Mouse (Mus musculus) C2C12 (cell line): Measurements from ENCODE around the gene Coq6. TPM values are rescaled to one million over a fixed set of nuclear protein-coding genes. Genes with fewer than 3 reads are reported as not detected.

Source experiments
- H3K27me3 ChIP-seq: one replicate; pipeline ENCODE4 v1.6.1; 2011; ENCODE audit not compliant: control insufficient read depth, insufficient read depth, insufficient read length
- H3K36me3 ChIP-seq: one replicate; pipeline ENCODE4 v1.6.1; 2011; ENCODE audit not compliant: control insufficient read depth, insufficient read depth
- H3K4me3 ChIP-seq: one replicate; pipeline ENCODE4 v1.5.1; 2011; ENCODE audit warnings: mild to moderate bottlenecking, control low read depth; ENCODE audit not compliant: poor library complexity, insufficient read depth, severe bottlenecking
- H3K79me2 ChIP-seq: one replicate; pipeline ENCODE4 v1.6.1; 2011; ENCODE audit not compliant: control insufficient read depth, insufficient read depth
- H3K79me3 ChIP-seq: one replicate; pipeline ENCODE4 v1.6.1; 2011; ENCODE audit warnings: low read depth, control low read depth
- H3ac ChIP-seq: one replicate; pipeline ENCODE3; 2011; ENCODE audit warnings: low read depth; ENCODE audit not compliant: control insufficient read depth, insufficient read length
- CEBPB ChIP-seq: IDR thresholded peaks from one replicate; pipeline ENCODE4 v1.6.1; 2011; ENCODE audit warnings: low read depth, mild to moderate bottlenecking, control low read depth, moderate library complexity
- CTCF ChIP-seq: IDR thresholded peaks from one replicate; pipeline ENCODE4 v1.5.1; 2011; ENCODE audit not compliant: control insufficient read depth, insufficient read depth, insufficient read length
- FOSL1 ChIP-seq: IDR thresholded peaks from one replicate; pipeline ENCODE4 v1.8.0; 2011; ENCODE audit warnings: mild to moderate bottlenecking, low read length; ENCODE audit not compliant: poor library complexity, insufficient read depth, severe bottlenecking
- MAX ChIP-seq: IDR thresholded peaks from one replicate; pipeline ENCODE4 v1.6.1; 2011; ENCODE audit warnings: mild to moderate bottlenecking, control low read depth
- MYOD1 ChIP-seq: IDR thresholded peaks from one replicate; pipeline ENCODE4 v1.6.1; 2011; ENCODE audit warnings: low read depth; ENCODE audit not compliant: control insufficient read depth, insufficient read length
- MYOG ChIP-seq: IDR thresholded peaks from one replicate; pipeline ENCODE4 v1.6.1; 2011; ENCODE audit not compliant: control insufficient read depth, insufficient read length; ENCODE audit errors: extremely low read depth
- USF1 ChIP-seq: IDR thresholded peaks from one replicate; pipeline ENCODE4 v1.6.1; 2011; ENCODE audit warnings: low read depth, mild to moderate bottlenecking, control low read depth, moderate library complexity
- long read RNA-seq, 2 experiments: library from polyadenylated mRNA; unstranded; transcript quantifications; one replicate each; pipeline ENCODE4 v2.0.0; 2019 to 2020
- polyA plus RNA-seq: library from polyadenylated mRNA; unstranded; fragments of >200 nt; fragmentation: generic; extraction: Trizol; gene quantifications from one replicate; pipeline ENCODE4 v1.2.1, GENCODE M21; 2012; ENCODE audit warnings: missing spikeins

Coq6 gene
- 32.7 TPM for polyA plus RNA-seq
- long read RNA-seq, experiment 1, transcript Coq6-201 (12 exons, 1,602 nt) = major isoform, 23 of 30 reads
- long read RNA-seq, experiment 1, partial matches to known transcripts = 2 of 30 reads
- long read RNA-seq, experiment 1, other reads (novel, unspliced or antisense) = 5 of 30 reads
- long read RNA-seq, experiment 2, transcript Coq6-201 (12 exons, 1,602 nt) = major isoform, 87 of 99 reads
- long read RNA-seq, experiment 2, partial matches to known transcripts = 0 of 99 reads
- long read RNA-seq, experiment 2, other reads (novel, unspliced or antisense) = 12 of 99 reads

GRCm38 (mm10) chr12:84361555-84362489 lies at the start of gene Coq6, which contains the start of gene Fam161b:
Coq6 (plus strand) TSS chr12:84361657.
Fam161b (minus strand) TSS chr12:84361833.
- H3ac ChIP-seq = peak within 1 kb of the TSS; percentile 98
- no peaks in the 10 kb centered on the region for H3K27me3 ChIP-seq
- peaks cover 44% of the 10 kb centered on the region for H3K79me2 ChIP-seq
- peak within 1 kb of the TSS; percentile 95 for H3K4me3 ChIP-seq
- peak; percentile 28 for TF ChIP-seq MAX
- TF ChIP-seq MYOG = no peak
- H3K36me3 ChIP-seq = no peaks in the 10 kb centered on the region
- peaks cover 35% of the 10 kb centered on the region for H3K79me3 ChIP-seq

GRCm38 (mm10) chr12:84316006-84316405 lies 45.5 kb upstream of the Coq6 start:
- Histone ChIP-seq H3K79me2 (peaks cover 41% of the 10 kb centered on the region), H3K4me3 (peak overlapping the region; percentile 86), H3ac (peak overlapping the region; percentile 56), H3K36me3 (no peaks in the 10 kb centered on the region), H3K79me3 (peaks cover 37% of the 10 kb centered on the region), H3K27me3 (no peaks in the 10 kb centered on the region)
- TF ChIP-seq CTCF = no peak
- no peak for TF ChIP-seq FOSL1
- TF ChIP-seq MYOG = no peak
- TF ChIP-seq CEBPB = no peak
- no peak for TF ChIP-seq USF1

GRCm38 (mm10) chr12:84316721-84317621 lies 44.5 kb upstream of the Coq6 start, which contains the start of gene Zfp410:
Zfp410 (plus strand) TSS chr12:84316852.
- H3K27me3 ChIP-seq = no peaks in the 10 kb centered on the region
- peaks cover 45% of the 10 kb centered on the region for H3K79me3 ChIP-seq
- no peaks in the 10 kb centered on the region for H3K36me3 ChIP-seq
- peak within 1 kb of the TSS; percentile 86 for H3K4me3 ChIP-seq
- peak within 1 kb of the TSS; percentile 96 for H3ac ChIP-seq
- no peak for TF ChIP-seq USF1
- no peak for TF ChIP-seq MYOD1
- no peak for TF ChIP-seq CTCF
- no peak for TF ChIP-seq FOSL1
- TF ChIP-seq MAX = no peak
- TF ChIP-seq CEBPB = no peak
- no peak for TF ChIP-seq MYOG
- H3K79me2 ChIP-seq = peaks cover 50% of the 10 kb centered on the region

GRCm38 (mm10) chr12:84327111-84327512 lies 34.3 kb upstream of the Coq6 start:
- H3K27me3 ChIP-seq = no peaks in the 10 kb centered on the region
- no peak overlapping the region for H3K4me3 ChIP-seq
- H3K79me3 ChIP-seq = peaks cover 23% of the 10 kb centered on the region
- TF ChIP-seq MYOG (no peak), FOSL1 (no peak), CEBPB (no peak), MYOD1 (no peak), CTCF (no peak), MAX (no peak), USF1 (no peak)
- H3K79me2 ChIP-seq = peaks cover 50% of the 10 kb centered on the region
- H3K36me3 ChIP-seq = peaks cover 87% of the 10 kb centered on the region
- H3ac ChIP-seq = no peak overlapping the region

- Histone ChIP-seq H3K27me3 (no peaks in the 10 kb centered on the region), H3K4me3 (no peak overlapping the region), H3K36me3 (peaks cover 74% of the 10 kb centered on the region), H3ac (no peak overlapping the region), H3K79me3 (no peaks in the 10 kb centered on the region), H3K79me2 (no peaks in the 10 kb centered on the region)
- TF ChIP-seq CTCF (no peak), MAX (no peak), FOSL1 (no peak), USF1 (no peak), CEBPB (no peak), MYOD1 (no peak), MYOG (no peak)
These were observed 24.4 kb upstream of the Coq6 start for GRCm38 (mm10) chr12:84336963-84337625.
